Mouse (Mus musculus) kidney, postnatal 0 days (tissue): ENCODE results near the gene Gnb1l. TPM values are rescaled to one million over a fixed set of nuclear protein-coding genes. Genes with fewer than 3 reads are reported as not detected.

Experiments used
- ATAC-seq: fragments of 200-750 bp; cut with Nextera tagmentation; replicated peaks from 2 replicates; pipeline ENCODE4 v1.8.0; 2017; ENCODE audit warnings: low read depth, moderate number of reproducible peaks, moderate TSS enrichment, moderate library complexity; ENCODE audit not compliant: low FRiP score
- DNase-seq: peaks from one replicate; pipeline ENCODE4 v3.0.0-alpha.2; 2016; ENCODE audit warnings: low spot score
- H3K27ac ChIP-seq: fragments of 300-500 bp; sonication (generic); 2 replicates; pipeline ENCODE4 v1.5.1; 2014; ENCODE audit warnings: mild to moderate bottlenecking
- H3K27me3 ChIP-seq: fragments of 300-500 bp; sonication (generic); 2 replicates; pipeline ENCODE4 v1.6.1; 2014; ENCODE audit warnings: low read length, mixed read lengths; ENCODE audit not compliant: insufficient read depth
- H3K36me3 ChIP-seq: fragments of 300-500 bp; sonication (generic); 2 replicates; pipeline ENCODE4 v1.6.1; 2014; ENCODE audit warnings: low read length, mixed read lengths; ENCODE audit not compliant: insufficient read depth
- H3K4me1 ChIP-seq: fragments of 300-500 bp; sonication (generic); replicated peaks from 2 replicates; pipeline ENCODE4 v1.6.1; 2014; ENCODE audit warnings: antibody characterized with exemption, low read length, mixed read lengths; ENCODE audit not compliant: insufficient read depth
- H3K4me2 ChIP-seq: fragments of 300-500 bp; sonication (generic); 2 replicates; pipeline ENCODE4 v1.6.1; 2014; ENCODE audit warnings: mild to moderate bottlenecking, low read length, moderate library complexity, mixed read lengths
- H3K4me3 ChIP-seq: fragments of 300-500 bp; sonication (generic); replicated peaks from 2 replicates; pipeline ENCODE4 v1.5.1; 2014; ENCODE audit warnings: low read depth, low read length
- H3K9ac ChIP-seq: fragments of 300-500 bp; sonication (generic); 2 replicates; pipeline ENCODE4 v1.6.1; 2014; ENCODE audit warnings: low read depth, low read length
- H3K9me3 ChIP-seq: fragments of 300-500 bp; sonication (generic); replicated peaks from 2 replicates; pipeline ENCODE4 v1.6.1; 2016; ENCODE audit warnings: low read length, inconsistent platforms, mixed read lengths
- CTCF ChIP-seq: IDR thresholded peaks from 2 replicates; pipeline ENCODE4 v1.5.1; 2016; ENCODE audit warnings: antibody characterized with exemption, low read depth, mild to moderate bottlenecking, moderate library complexity
- WGBS: fragments of 180-500 bp; shearing (Covaris S2); extraction: QIAGEN DNeasy Blood & Tissue Kit; methylation state at CpG from one replicate; pipeline ENCODE4 v1.1.7; 2014; 5-methylcytosine and 5-hydroxymethylcytosine counted together
- polyA plus RNA-seq: library from polyadenylated mRNA; unstranded; fragments of >200 nt; fragmentation: Nextera tagmentation; extraction: Ambion mirVana; gene quantifications from 2 replicates; pipeline ENCODE4 v1.2.1, GENCODE M21; 2015

The Gnb1l gene
- polyA plus RNA-seq, 1 experiment from 2014 or later, result 12.9 TPM

DNA sequence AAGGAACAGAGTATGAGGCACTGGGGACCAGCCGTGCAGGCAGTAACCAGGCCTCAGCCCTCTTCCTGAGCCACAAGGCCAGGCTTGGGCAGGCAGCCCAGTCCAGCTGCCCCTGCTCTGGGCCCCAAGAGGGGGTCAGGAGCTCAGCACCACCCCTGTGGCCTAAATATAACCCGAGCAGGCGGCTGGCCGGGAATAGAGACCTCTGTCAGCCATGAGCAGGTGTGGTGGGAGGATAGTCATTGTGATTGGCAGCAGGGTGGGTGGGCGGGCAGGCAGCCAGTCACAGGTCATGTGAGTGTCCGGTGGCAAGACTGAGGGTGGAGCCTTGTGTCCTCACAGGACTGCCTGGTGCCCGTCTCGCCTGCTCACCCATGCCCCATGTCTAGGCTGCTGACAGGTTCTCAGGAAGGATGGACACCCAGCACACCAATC is 105.8 kb downstream of the Gnb1l start:
- Histone ChIP-seq H3K4me3 (no peak overlapping the region), H3K9ac (0 out of 2 replicates have a peak overlapping the region, but pooled peaks have one; percentile 10), H3K9me3 (no peaks in the 10 kb centered on the region), H3K27ac (no peak overlapping the region), H3K4me2 (no peak overlapping the region), H3K27me3 (no peaks in the 10 kb centered on the region), H3K4me1 (0 out of 2 replicates have a peak, but pooled peaks cover 2% of the 10 kb centered on the region), H3K36me3 (no peaks in the 10 kb centered on the region)
- ATAC-seq (peak; percentile 82), DNase-seq (peak; percentile 45)
- WGBS, result 42% methylated on average over 8 of the region's 8 CpGs
- TF ChIP-seq CTCF, result no peak

DNA sequence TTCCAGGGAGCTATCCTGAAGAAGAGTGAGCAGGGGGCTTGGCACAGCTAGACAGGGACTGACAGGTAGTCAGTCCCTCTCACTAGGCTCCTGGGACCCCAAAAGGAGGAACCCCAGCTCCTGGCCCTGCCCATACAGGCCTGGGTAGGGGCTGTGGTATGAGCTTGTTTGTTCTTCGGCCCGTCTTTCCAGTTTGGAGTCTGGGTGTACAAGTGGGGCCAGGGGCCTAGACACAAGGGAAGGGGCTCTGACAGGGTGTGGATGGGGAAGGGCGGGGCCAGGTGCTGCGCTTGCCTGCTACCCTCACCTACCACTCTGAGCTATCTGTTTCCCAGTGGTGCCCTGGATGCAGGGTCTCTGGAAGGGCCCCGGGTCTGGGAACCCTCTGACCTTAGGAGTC is 107.2 kb downstream of the Gnb1l start:
- Histone ChIP-seq H3K27ac (no peak overlapping the region), H3K27me3 (peaks cover 3% of the 10 kb centered on the region; the same call in 1 of the 2 replicates), H3K9ac (no peak overlapping the region), H3K4me1 (0 out of 2 replicates have a peak, but pooled peaks cover 2% of the 10 kb centered on the region), H3K36me3 (no peaks in the 10 kb centered on the region), H3K4me3 (no peak overlapping the region), H3K9me3 (no peaks in the 10 kb centered on the region), H3K4me2 (no peak overlapping the region)
- WGBS, result 87% methylated on average over 5 of the region's 5 CpGs
- ATAC-seq (no peak), DNase-seq (no peak)
- no peak for TF ChIP-seq CTCF

DNA sequence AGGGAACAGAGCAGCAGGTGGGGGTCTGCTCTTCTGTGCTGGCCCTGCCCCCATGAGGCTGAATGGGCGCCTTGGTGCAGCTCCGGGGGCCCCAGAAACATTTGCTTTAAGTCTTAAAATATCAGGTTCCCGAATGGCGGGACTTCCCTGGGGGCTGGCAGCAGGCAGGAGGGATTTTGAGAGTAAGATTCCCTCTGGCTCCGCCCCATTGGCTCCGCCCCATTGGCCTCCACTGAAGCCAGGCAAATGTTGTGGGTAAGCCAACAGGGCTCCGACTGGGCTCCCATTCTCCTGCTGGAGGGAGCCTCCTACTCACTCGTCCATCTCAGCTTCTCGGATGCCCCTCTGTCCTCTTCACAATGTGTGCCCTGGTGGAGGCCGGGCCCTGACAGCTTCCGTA is 109.7 kb downstream of the Gnb1l start:
- Histone ChIP-seq H3K9ac (no peak overlapping the region), H3K4me2 (peak overlapping the region; percentile 34; the same call in 1 of the 2 replicates), H3K4me3 (no peak overlapping the region), H3K27ac (no peak overlapping the region), H3K36me3 (no peaks in the 10 kb centered on the region), H3K4me1 (0 out of 2 replicates have a peak, but pooled peaks cover 2% of the 10 kb centered on the region), H3K27me3 (peaks cover 7% of the 10 kb centered on the region; the same call in 1 of the 2 replicates), H3K9me3 (no peaks in the 10 kb centered on the region)
- DNase-seq, result peak; percentile 70
- ATAC-seq, result no peak
- WGBS, result 11% methylated on average over 11 of the region's 11 CpGs
- TF ChIP-seq CTCF, result no peak

DNA sequence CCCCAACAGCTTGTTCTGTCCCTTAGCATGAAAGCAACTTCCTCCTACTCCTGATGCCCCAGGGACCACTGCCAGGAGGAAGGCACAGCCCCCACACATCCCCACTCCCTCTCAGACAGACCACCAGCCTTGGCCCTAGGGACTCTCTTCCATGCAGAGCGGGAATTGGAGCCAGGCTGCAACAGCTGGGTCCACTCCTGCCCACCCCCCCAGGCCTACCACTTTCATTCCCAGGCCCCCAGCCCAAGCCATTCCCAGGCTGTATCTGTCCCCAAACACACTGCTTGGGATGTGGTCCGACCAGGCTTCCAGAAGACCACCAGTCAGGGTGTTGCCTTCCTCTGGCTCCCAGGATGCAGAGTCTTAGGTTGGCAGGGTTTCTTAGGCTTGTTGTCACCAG is 110.6 kb downstream of the Gnb1l start:
- 0 out of 2 replicates have a peak, but pooled peaks cover 1% of the 10 kb centered on the region for H3K4me1 ChIP-seq
- H3K4me3 ChIP-seq, result no peak overlapping the region
- no peak overlapping the region for H3K9ac ChIP-seq
- H3K9me3 ChIP-seq, result no peaks in the 10 kb centered on the region
- H3K36me3 ChIP-seq, result no peaks in the 10 kb centered on the region
- no peak overlapping the region for H3K27ac ChIP-seq
- H3K27me3 ChIP-seq, result peaks cover 7% of the 10 kb centered on the region; the same call in 1 of the 2 replicates
- TF ChIP-seq CTCF, result no peak
- H3K4me2 ChIP-seq, result no peak overlapping the region
- ATAC-seq (no peak), DNase-seq (no peak)
- 50% methylated on average over 2 of the region's 2 CpGs for WGBS

DNA sequence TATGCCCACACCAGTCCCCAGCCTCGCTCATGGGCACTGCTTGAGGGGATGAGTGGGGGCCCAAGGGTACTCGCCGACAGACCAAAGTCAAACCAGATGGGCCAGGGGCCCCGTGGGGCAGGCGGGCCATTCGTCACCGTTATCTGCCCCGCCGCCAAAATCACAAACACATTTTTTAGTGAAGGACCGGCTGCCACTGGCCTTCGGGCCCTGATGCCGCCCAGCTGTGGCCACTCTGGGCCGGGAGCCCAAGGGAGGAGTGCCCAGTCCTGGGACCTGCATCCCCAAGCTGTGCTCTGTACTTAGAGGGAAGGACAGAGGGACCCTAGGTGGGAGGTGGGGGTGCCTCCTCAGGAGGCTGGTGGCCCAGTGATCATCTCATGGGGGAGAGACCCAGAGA is 113.2 kb downstream of the Gnb1l start:
- no peaks in the 10 kb centered on the region for H3K36me3 ChIP-seq
- no peak overlapping the region for H3K4me2 ChIP-seq
- no peak overlapping the region for H3K9ac ChIP-seq
- ATAC-seq (no peak; the same call in 1 of the 2 replicates), DNase-seq (no peak)
- TF ChIP-seq CTCF, result no peak
- H3K4me3 ChIP-seq, result no peak overlapping the region
- H3K27me3 ChIP-seq, result peaks cover 7% of the 10 kb centered on the region; the same call in 1 of the 2 replicates
- no peaks in the 10 kb centered on the region for H3K9me3 ChIP-seq
- 38% methylated on average over 13 of the region's 13 CpGs for WGBS
- H3K27ac ChIP-seq, result no peak overlapping the region
- H3K4me1 ChIP-seq, result 0 out of 2 replicates have a peak, but pooled peaks cover under 1% of the 10 kb centered on the region

DNA sequence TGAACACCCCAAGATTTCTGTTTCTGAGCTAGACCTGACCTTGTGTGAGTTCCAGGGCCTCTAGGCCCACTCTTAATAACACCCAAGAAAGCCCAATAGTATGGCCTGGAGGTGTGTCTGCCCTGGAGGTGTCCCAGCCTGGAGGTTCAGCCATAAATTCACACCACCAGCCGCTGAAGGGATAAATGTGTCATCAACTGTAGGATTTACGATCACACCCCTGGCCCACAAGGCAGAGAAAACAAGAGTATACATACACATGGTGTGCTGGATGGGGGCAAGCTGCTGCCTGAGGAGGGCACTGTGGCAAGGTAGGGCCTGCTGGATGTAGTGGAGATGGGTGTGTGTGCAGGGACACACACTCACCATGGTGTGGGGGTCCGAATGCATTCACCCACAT is 114.8 kb downstream of the Gnb1l start:
- 37% methylated on average over 3 of the region's 3 CpGs for WGBS
- Histone ChIP-seq H3K4me1 (0 out of 2 replicates have a peak, but pooled peaks cover 3% of the 10 kb centered on the region), H3K4me3 (no peak overlapping the region), H3K27ac (no peak overlapping the region), H3K27me3 (peaks cover 8% of the 10 kb centered on the region; the same call in 1 of the 2 replicates), H3K9me3 (no peaks in the 10 kb centered on the region), H3K4me2 (no peak overlapping the region), H3K9ac (no peak overlapping the region), H3K36me3 (no peaks in the 10 kb centered on the region)
- ATAC-seq (no peak), DNase-seq (peak; percentile 42)
- no peak for TF ChIP-seq CTCF

Other genes with a start within 250 kb of the Gnb1l start
- 457 and 487 TPM in 2 replicates for gene Ranbp1, start 250.0 kb upstream of the Gnb1l start, polyA plus RNA-seq
- 0.91 and 3.0 TPM in 2 replicates for gene Gm49776, start 240.4 kb upstream of the Gnb1l start, polyA plus RNA-seq
- 15.6 and 18.5 TPM in 2 replicates for gene Dgcr8, start 209.5 kb upstream of the Gnb1l start, polyA plus RNA-seq
- 28.3 and 31.6 TPM in 2 replicates for gene Tango2, start 150.6 kb upstream of the Gnb1l start, polyA plus RNA-seq
- 20.0 and 20.6 TPM in 2 replicates for gene Arvcf, start 150.5 kb upstream of the Gnb1l start, polyA plus RNA-seq
- 29.8 and 30.6 TPM in 2 replicates for gene Txnrd2, start 72.3 kb upstream of the Gnb1l start, polyA plus RNA-seq
- gene Comt, start 71.9 kb upstream of the Gnb1l start, polyA plus RNA-seq, result 107 and 123 TPM in 2 replicates
- 2.2 and 3.0 TPM in 2 replicates for gene Rtl10, start 188 bp downstream of the Gnb1l start, polyA plus RNA-seq
- 0.23 and 0.32 TPM in 2 replicates for gene Tbx1, start 92.0 kb downstream of the Gnb1l start, polyA plus RNA-seq
- 0.57 and 0.92 TPM in 2 replicates for gene Gp1bb, start 123.7 kb downstream of the Gnb1l start, polyA plus RNA-seq
- 1.3 and 2.0 TPM in 2 replicates for gene Gm49601, start 127.7 kb downstream of the Gnb1l start, polyA plus RNA-seq
- 10.4 and 12.0 TPM in 2 replicates for gene Sept5, start 131.2 kb downstream of the Gnb1l start, polyA plus RNA-seq